Mouse (Mus musculus) stomach, postnatal 0 days (tissue): ENCODE data around the gene Gm12184. TPM values are rescaled to one million over a fixed set of nuclear protein-coding genes. Genes with fewer than 3 reads are reported as not detected.

Experiments
- ATAC-seq: fragments of 200-750 bp; cut with Nextera tagmentation; 2 replicates; pipeline ENCODE4 v1.8.0; 2017; ENCODE audit not compliant: low FRiP score, low TSS enrichment
- DNase-seq: peaks from one replicate; pipeline ENCODE4 v3.0.0-alpha.2; 2016; ENCODE audit warnings: low spot score
- H3K27ac ChIP-seq: fragments of 300-500 bp; sonication (generic); replicated peaks from 2 replicates; pipeline ENCODE4 v1.5.1; 2014; ENCODE audit warnings: mild to moderate bottlenecking, control low read depth
- H3K27me3 ChIP-seq: fragments of 300-500 bp; sonication (generic); 2 replicates; pipeline ENCODE4 v1.6.1; 2014; ENCODE audit warnings: low read length; ENCODE audit not compliant: control insufficient read depth, insufficient read depth
- H3K36me3 ChIP-seq: fragments of 300-500 bp; sonication (generic); 2 replicates; pipeline ENCODE4 v1.6.1; 2014; ENCODE audit warnings: low read length, mixed read lengths; ENCODE audit not compliant: control insufficient read depth, insufficient read depth
- H3K4me1 ChIP-seq: fragments of 300-500 bp; sonication (generic); replicated peaks from 2 replicates; pipeline ENCODE4 v1.6.1; 2014; ENCODE audit warnings: antibody characterized with exemption; ENCODE audit not compliant: control insufficient read depth, insufficient read depth
- H3K4me2 ChIP-seq: fragments of 300-500 bp; sonication (generic); replicated peaks from 2 replicates; pipeline ENCODE4 v1.6.1; 2014; ENCODE audit warnings: low read depth, mild to moderate bottlenecking, control low read depth, moderate library complexity
- H3K4me3 ChIP-seq: fragments of 300-500 bp; sonication (generic); 2 replicates; pipeline ENCODE4 v1.5.1; 2014; ENCODE audit warnings: low read depth, low read length, control low read depth
- H3K9ac ChIP-seq: fragments of 300-500 bp; sonication (generic); 2 replicates; pipeline ENCODE4 v1.6.1; 2014; ENCODE audit warnings: mild to moderate bottlenecking, low read length, control low read depth, mixed read lengths
- H3K9me3 ChIP-seq: fragments of 300-500 bp; sonication (generic); 2 replicates; pipeline ENCODE4 v1.6.1; 2016; ENCODE audit warnings: low read length; ENCODE audit not compliant: control insufficient read depth
- CTCF ChIP-seq: IDR thresholded peaks from 2 replicates; pipeline ENCODE4 v1.5.1; 2016; ENCODE audit warnings: antibody characterized with exemption, low read depth, mild to moderate bottlenecking, moderate library complexity
- EP300 ChIP-seq: optimal IDR thresholded peaks from 2 replicates; pipeline ENCODE3; 2016; ENCODE audit warnings: antibody characterized with exemption
- WGBS: fragments of 180-500 bp; shearing (Covaris S2); extraction: QIAGEN DNeasy Blood & Tissue Kit; methylation state at CpG from one replicate; pipeline ENCODE4 v1.1.7; 2014; 5-methylcytosine and 5-hydroxymethylcytosine counted together
- polyA plus RNA-seq: library from polyadenylated mRNA; unstranded; fragments of >200 nt; fragmentation: Nextera tagmentation; extraction: Ambion mirVana; gene quantifications from 2 replicates; pipeline ENCODE4 v1.2.1, GENCODE M21; 2015

Gene Gm12184
- polyA plus RNA-seq, 1 experiment from 2014 or later, result 5.0 TPM

DNA sequence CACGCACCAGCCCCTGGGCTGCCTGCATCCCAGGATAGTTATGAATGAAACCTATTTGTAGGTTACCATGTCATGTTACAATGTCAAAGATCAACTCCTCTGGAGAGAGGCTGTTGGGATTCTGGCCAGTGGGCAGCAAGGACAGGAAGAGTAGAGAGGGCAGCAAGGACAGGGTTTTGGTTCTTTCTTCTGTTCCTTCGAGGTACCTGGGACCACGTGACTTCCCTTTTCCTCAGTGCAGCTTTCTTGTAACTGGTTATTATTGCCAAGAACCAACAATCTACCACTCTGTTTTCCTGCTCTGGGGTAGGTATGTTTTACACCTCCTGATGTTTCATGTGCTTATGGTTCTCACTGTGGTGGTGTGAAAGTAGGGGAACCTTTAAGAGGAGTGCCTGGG, 37.4 kb upstream of the Gm12184 start:
- no peak overlapping the region for H3K4me2 ChIP-seq
- no peak overlapping the region for H3K4me3 ChIP-seq
- 82% methylated on average over 3 of the region's 3 CpGs for WGBS
- H3K9ac ChIP-seq, result no peak overlapping the region
- H3K9me3 ChIP-seq, result no peaks in the 10 kb centered on the region
- ATAC-seq (no peak), DNase-seq (no peak)
- H3K27ac ChIP-seq, result no peak overlapping the region
- H3K4me1 ChIP-seq, result no peaks in the 10 kb centered on the region
- TF ChIP-seq CTCF (no peak), EP300 (no peak)
- H3K36me3 ChIP-seq, result peaks cover 6% of the 10 kb centered on the region; the same call in 1 of the 2 replicates
- H3K27me3 ChIP-seq, result no peaks in the 10 kb centered on the region

DNA sequence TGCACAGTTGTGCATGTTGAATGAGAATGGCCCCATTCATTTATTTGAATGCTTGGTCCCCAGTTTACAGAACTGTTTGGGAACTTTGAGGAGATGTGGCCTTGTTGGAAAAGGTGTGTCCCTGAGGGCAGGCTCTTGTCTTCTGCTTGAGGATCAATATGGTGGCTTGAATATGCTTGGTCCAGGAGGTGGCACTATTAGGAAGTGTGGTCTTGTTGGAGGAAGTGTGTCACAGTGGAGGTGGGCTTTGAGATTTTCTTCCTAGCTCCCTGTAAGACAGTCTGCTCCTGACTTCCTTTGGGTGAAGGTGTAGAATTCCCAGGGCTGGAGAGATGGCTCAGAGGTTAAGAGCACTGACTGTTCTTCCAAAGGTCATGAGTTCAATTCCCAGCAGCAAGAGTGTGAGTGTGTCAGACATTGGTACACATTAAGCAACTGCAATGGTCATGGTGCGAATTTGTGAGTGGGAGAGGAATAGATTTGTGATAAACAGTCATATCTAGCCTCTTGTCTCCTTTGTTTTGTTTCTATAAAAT, 36.4 kb upstream of the Gm12184 start:
- H3K36me3 ChIP-seq, result peaks cover 6% of the 10 kb centered on the region; the same call in 1 of the 2 replicates
- H3K4me3 ChIP-seq, result no peak overlapping the region
- no peaks in the 10 kb centered on the region for H3K27me3 ChIP-seq
- H3K9me3 ChIP-seq, result no peaks in the 10 kb centered on the region
- WGBS, result 88% methylated on average over 1 of the region's 1 CpGs
- no peak overlapping the region for H3K9ac ChIP-seq
- H3K27ac ChIP-seq, result no peak overlapping the region
- ATAC-seq (no peak), DNase-seq (no peak)
- H3K4me1 ChIP-seq, result no peaks in the 10 kb centered on the region
- TF ChIP-seq EP300 (no peak), CTCF (0 out of 2 replicates have a peak, but pooled peaks have one; percentile 13)
- no peak overlapping the region for H3K4me2 ChIP-seq

DNA sequence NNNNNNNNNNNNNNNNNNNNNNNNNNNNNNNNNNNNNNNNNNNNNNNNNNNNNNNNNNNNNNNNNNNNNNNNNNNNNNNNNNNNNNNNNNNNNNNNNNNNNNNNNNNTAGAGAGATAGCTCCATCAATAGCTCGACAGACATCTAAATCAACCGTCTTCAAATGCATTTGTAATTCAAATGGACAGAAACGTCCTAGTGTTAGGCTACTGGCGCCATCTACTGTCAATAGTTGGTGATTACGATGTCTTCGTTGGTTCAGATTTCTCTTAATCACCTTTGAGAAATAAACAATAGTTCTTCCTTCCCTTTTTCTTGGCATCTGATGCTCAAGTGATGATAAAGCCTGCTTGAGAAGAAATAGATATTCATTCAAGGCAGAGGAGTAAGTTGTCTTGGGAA, 32.6 kb upstream of the Gm12184 start:
- no peak for ATAC-seq
- no peaks in the 10 kb centered on the region for H3K9me3 ChIP-seq
- H3K4me1 ChIP-seq, result no peaks in the 10 kb centered on the region
- H3K27me3 ChIP-seq, result no peaks in the 10 kb centered on the region
- TF ChIP-seq CTCF (peak; percentile 94), EP300 (no peak)
- WGBS, result 0% methylated on average over 6 of the region's 6 CpGs
- peak overlapping the region; percentile 78; the same call in 1 of the 2 replicates for H3K4me2 ChIP-seq
- no peak overlapping the region for H3K4me3 ChIP-seq
- no peak overlapping the region for H3K9ac ChIP-seq
- no peak overlapping the region for H3K27ac ChIP-seq
- no peaks in the 10 kb centered on the region for H3K36me3 ChIP-seq
- DNase-seq, result peak; percentile 44

DNA sequence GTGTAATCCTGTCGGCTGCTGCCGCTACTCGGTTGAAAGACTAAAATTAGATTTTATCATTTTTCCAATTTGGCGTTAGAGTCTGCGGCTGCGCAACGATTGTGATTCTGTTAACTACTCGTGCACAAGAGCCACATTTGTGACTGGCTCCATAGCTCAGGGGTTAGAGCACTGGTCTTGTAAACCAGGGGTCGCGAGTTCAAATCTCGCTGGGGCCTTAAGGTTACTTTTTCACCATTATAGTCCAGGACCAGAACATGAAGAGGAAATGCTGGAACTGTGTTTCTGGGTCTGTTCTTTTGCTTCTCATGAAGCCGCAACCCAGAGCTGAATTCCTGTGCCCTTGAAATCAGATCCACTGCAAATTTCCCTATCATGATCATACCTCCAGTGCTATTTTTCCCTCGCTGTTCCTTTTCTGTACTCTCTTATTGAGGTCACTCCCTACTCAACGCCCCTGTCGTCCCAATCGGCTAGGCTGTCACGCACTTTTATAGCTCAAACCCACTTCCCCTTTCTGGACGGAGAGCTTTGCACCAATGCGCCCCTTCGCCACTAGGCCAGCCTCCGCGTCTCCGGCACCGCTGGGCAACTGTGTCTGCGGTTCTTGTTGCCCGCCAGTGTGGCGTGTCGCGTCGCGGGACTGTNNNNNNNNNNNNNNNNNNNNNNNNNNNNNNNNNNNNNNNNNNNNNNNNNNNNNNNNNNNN, 27.2 kb upstream of the Gm12184 start:
- peak overlapping the region; percentile 78 for H3K4me2 ChIP-seq
- no peaks in the 10 kb centered on the region for H3K36me3 ChIP-seq
- ATAC-seq (peak; percentile 53; the same call in 1 of the 2 replicates), DNase-seq (peak; percentile 76)
- H3K27me3 ChIP-seq, result no peaks in the 10 kb centered on the region
- no peaks in the 10 kb centered on the region for H3K9me3 ChIP-seq
- TF ChIP-seq EP300, result no peak
- peak; percentile 32 for TF ChIP-seq CTCF
- no peak overlapping the region; the same call in 1 of the 2 replicates for H3K27ac ChIP-seq
- H3K9ac ChIP-seq, result 0 out of 2 replicates have a peak overlapping the region, but pooled peaks have one; percentile 41
- H3K4me3 ChIP-seq, result peak overlapping the region; percentile 46
- no peaks in the 10 kb centered on the region for H3K4me1 ChIP-seq
- 2% methylated on average over 31 of the region's 31 CpGs for WGBS

DNA sequence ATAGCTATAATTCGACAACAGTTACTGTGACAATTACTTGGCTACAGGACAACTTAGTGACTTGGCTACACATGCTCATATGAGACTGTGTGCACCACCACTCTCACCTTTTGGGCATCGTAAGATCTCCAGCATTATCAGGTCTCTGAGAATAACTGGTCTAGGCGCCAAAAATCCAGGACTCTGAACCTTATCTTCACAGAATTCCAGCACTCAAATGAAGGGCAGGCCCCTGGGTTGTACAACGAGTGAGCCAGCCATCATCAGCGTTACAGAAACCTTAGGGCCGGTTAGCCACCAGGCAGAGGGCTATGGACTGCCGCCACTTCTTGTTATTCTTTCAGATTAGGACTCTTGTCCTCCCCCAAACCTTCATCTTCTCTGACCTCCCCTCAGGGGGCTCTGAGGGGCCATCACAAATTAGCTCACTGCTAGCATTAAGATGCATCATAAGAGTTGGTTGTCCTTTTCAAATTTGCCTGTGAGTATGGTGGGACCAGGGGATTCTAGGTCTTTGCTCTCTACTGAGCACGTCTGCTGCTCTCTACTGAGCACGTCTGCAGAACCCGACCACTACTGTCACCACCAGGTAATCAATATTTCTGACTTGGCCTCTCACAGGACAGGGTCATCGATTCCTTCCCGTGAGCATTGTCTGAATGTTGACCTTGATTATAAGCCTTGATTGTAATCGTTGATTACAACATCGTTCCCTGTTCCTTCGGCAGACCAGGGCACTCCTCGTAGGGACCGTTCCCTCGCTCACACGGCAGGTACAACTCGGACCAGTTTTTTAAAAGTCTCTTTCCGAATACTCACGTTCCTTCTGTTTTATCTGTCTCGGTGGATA, 26.4 kb upstream of the Gm12184 start:
- no peak for ATAC-seq

More for the DNA sequence above, 26.4 kb upstream of the Gm12184 start:
- H3K36me3 ChIP-seq, result no peaks in the 10 kb centered on the region
- no peaks in the 10 kb centered on the region for H3K9me3 ChIP-seq
- H3K9ac ChIP-seq, result peak overlapping the region; percentile 53
- H3K4me3 ChIP-seq, result peak overlapping the region; percentile 46
- TF ChIP-seq EP300 (no peak), CTCF (no peak)
- no peak for DNase-seq
- WGBS, result 10% methylated on average over 23 of the region's 23 CpGs
- H3K27ac ChIP-seq, result no peak overlapping the region
- H3K27me3 ChIP-seq, result no peaks in the 10 kb centered on the region
- H3K4me1 ChIP-seq, result no peaks in the 10 kb centered on the region
- H3K4me2 ChIP-seq, result peak overlapping the region; percentile 78
